ENCODE assay signal across 12 mouse cellular contexts in the genomic region with DNA sequence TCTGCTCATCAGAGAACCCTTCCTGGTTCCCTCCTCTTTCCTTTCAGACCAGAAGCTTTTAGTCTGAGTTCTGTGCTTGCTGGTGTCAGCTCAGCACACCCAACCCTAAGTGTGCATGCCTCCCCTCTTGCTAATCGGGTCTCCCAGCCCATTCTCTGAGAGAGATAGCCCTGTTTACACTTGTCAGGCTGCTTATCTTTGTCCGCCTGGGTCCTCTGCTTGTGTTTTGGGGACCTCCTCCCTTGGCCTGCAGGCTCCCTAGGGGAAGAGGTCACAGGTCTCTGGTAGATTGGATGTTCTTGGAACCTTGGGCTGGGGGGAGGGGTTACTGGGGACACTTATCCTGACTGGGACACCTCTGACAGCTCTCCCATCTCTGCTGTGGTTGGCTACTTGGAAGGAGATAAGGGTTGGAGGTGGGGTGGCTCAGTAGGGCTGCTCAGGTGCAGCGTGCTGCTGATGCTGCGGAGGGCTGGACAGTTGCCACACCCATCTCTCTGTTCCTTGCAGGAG. TPM values are rescaled to one million over a fixed set of nuclear protein-coding genes. Genes with fewer than 3 reads are reported as not detected.
DNase-seq lines count a peak whose midpoint lies in the region; ATAC-seq lines count a peak whose summit lies in the region.
"Had no signal": no experiment of that assay in that cellular context is flagged by ENCODE, and none has a peak within 500 bp of the region (broad histone marks: within the 10 kb centered on the region; RNA-seq: fewer than 3 reads in every experiment).

No protein-coding gene starts in this region.

- DNase-seq in kidney, postnatal 36 days = no peak
- peak; percentile 95 for DNase-seq in c-Kit-positive CD71-positive TER-119-positive erythroid progenitor cells, embryonic 14.5 days (ENCODE audit: low spot score)
- DNase-seq in liver = peak; percentile 91
- peak; percentile 80 to 81 for DNase-seq in spleen, postnatal 4 days (ENCODE audit: low spot score in 2 of 2)
- no peak for DNase-seq in adrenal gland, postnatal 14 days
- no peak for DNase-seq in gastrocnemius, postnatal 25 days
- DNase-seq: embryo, embryonic 11 days; forebrain, postnatal 0 days had no signal

- H3K27me3 ChIP-seq in kidney, embryonic 15.5 days = no peaks in the 10 kb centered on the region
- H3K27me3 ChIP-seq: heart, embryonic 15.5 days had no signal

- H3K9ac ChIP-seq in kidney, embryonic 15.5 days = no peak overlapping the region
- H3K9ac ChIP-seq: forebrain, postnatal 0 days had no signal

- H3K4me1 ChIP-seq in kidney, embryonic 15.5 days = peaks cover 65% of the 10 kb centered on the region

- H3K4me2 ChIP-seq in kidney, embryonic 15.5 days = no peak overlapping the region
- H3K4me2 ChIP-seq: heart, embryonic 15.5 days had no signal

- no peak overlapping the region for H3K4me3 ChIP-seq in kidney, embryonic 15.5 days (replicated peaks)
- H3K4me3 ChIP-seq: heart, embryonic 15.5 days had no signal

- peaks cover 63% of the 10 kb centered on the region for H3K36me3 ChIP-seq in kidney, embryonic 15.5 days

- peak; percentile 13; the same call in 1 of the 2 replicates for ATAC-seq in kidney, embryonic 15.5 days (replicated peaks; ENCODE audit: low FRiP score)
- ATAC-seq: forebrain, postnatal 0 days; lung, postnatal 0 days had no signal

- WGBS in kidney, embryonic 15.5 days = 60% methylated on average over 4 of the region's 4 CpGs

- no peak overlapping the region for H3K27ac ChIP-seq in kidney, embryonic 15.5 days
- H3K27ac ChIP-seq: heart, embryonic 15.5 days had no signal

- H3K9me3 ChIP-seq in kidney, embryonic 15.5 days (replicated peaks) = no peaks in the 10 kb centered on the region
- H3K9me3 ChIP-seq: heart, embryonic 15.5 days had no signal

RNA-seq across cellular contexts. Expression of gene Arhgap23, which starts 30.7 kb away (rescaled TPM):
- polyA plus RNA-seq in kidney, embryonic 15.5 days (2015; fragmentation: Nextera tagmentation; extraction: Ambion mirVana) = 4.6 and 5.9 TPM in 2 replicates
- total RNA-seq in adrenal gland, postnatal 14 days (2021) = 31.4 and 32.8 TPM in 2 replicates
- total RNA-seq in gastrocnemius, postnatal 25 days (2021) = 1 to 10 TPM; 6.5 to 7.1 TPM

RNA-seq across cellular contexts. Expression of gene 4933428G20Rik, which starts 54.1 kb away (rescaled TPM):
- 0.49 and 0.84 TPM in 2 replicates for polyA plus RNA-seq in kidney, embryonic 15.5 days (2015; fragmentation: Nextera tagmentation; extraction: Ambion mirVana)
- not detected in 2 replicates for total RNA-seq in adrenal gland, postnatal 14 days (2021)
- not detected for total RNA-seq in gastrocnemius, postnatal 25 days (2021)
- total RNA-seq: left cerebral cortex, postnatal 10 days had no signal

Comparison
In these comparisons a context has a peak if more than half of its experiments do, and no peak if none do; other contexts are left out.
1. DNase-seq: peak in c-Kit-positive CD71-positive TER-119-positive erythroid progenitor cells, embryonic 14.5 days (single experiment), liver (single experiment) and spleen, postnatal 4 days (2 of 2); none in kidney, postnatal 36 days (0 of 2), adrenal gland, postnatal 14 days (single experiment) and gastrocnemius, postnatal 25 days (single experiment).